Mouse (Mus musculus): ENCODE results near the gene Vmn1r230.

Gene Vmn1r230

GRCm38 (mm10) chr17:20840144-20840543 lies at the start of gene Vmn1r230:
TSS of gene Vmn1r230 (plus strand) at chr17:20840444.
- no peak for DNase-seq (ENCODE audit: low read depth, low spot score)

- DNase-seq (ENCODE audit: low read depth, low spot score) = no peak
Measured at GRCm38 (mm10) chr17:20811255-20811654, 29.0 kb upstream of the Vmn1r230 start, which contains the start of gene Vmn1r229. TSS of gene Vmn1r229 (plus strand) at chr17:20811555.

Data from forelimb bud, embryonic 11.5 days (tissue).